Mouse (Mus musculus) embryonic facial prominence, embryonic 13.5 days (tissue): ENCODE measurements around the gene Cysltr1. TPM values are rescaled to one million over a fixed set of nuclear protein-coding genes. Genes with fewer than 3 reads are reported as not detected.

Source experiments
- ATAC-seq: fragments of 200-750 bp; cut with Nextera tagmentation; 2 replicates; pipeline ENCODE4 v1.8.0; 2017; ENCODE audit warnings: low read depth; ENCODE audit not compliant: insufficient number of reproducible peaks, insufficient read depth, low FRiP score, low TSS enrichment
- H3K27ac ChIP-seq: fragments of 300-500 bp; sonication (generic); 2 replicates; pipeline ENCODE4 v1.5.1; 2015; ENCODE audit warnings: moderate library complexity, mild to moderate bottlenecking, inconsistent platforms
- H3K27me3 ChIP-seq: fragments of 300-500 bp; sonication (generic); 2 replicates; pipeline ENCODE4 v1.6.1; 2015; ENCODE audit warnings: mild to moderate bottlenecking, inconsistent platforms
- H3K36me3 ChIP-seq: fragments of 300-500 bp; sonication (generic); 2 replicates; pipeline ENCODE4 v1.6.1; 2015; ENCODE audit warnings: mild to moderate bottlenecking, inconsistent platforms
- H3K4me1 ChIP-seq: fragments of 300-500 bp; sonication (generic); 2 replicates; pipeline ENCODE4 v1.6.1; 2015; ENCODE audit warnings: inconsistent platforms
- H3K4me2 ChIP-seq: fragments of 300-500 bp; sonication (generic); 2 replicates; pipeline ENCODE4 v1.6.1; 2015; ENCODE audit warnings: moderate library complexity, mild to moderate bottlenecking, inconsistent platforms
- H3K4me3 ChIP-seq: fragments of 300-500 bp; sonication (generic); 2 replicates; pipeline ENCODE4 v1.5.1; 2015; ENCODE audit warnings: mild to moderate bottlenecking, inconsistent platforms
- H3K9ac ChIP-seq: fragments of 300-500 bp; sonication (generic); 2 replicates; pipeline ENCODE4 v1.6.1; 2015; ENCODE audit warnings: mild to moderate bottlenecking, inconsistent platforms
- H3K9me3 ChIP-seq: fragments of 300-500 bp; sonication (generic); 2 replicates; pipeline ENCODE4 v1.6.1; 2016; ENCODE audit warnings: inconsistent platforms
- WGBS: fragments of 180-500 bp; shearing (Covaris S2); methylation state at CpG from one replicate; pipeline ENCODE4 v1.1.7; 2015; ENCODE audit warnings: mixed read lengths; 5-methylcytosine and 5-hydroxymethylcytosine counted together
- polyA plus RNA-seq: library from polyadenylated mRNA; unstranded; fragments of >200 nt; fragmentation: Nextera tagmentation; extraction: Ambion mirVana; gene quantifications from 2 replicates; pipeline ENCODE4 v1.2.1, GENCODE M21; 2015

Gene Cysltr1
- polyA plus RNA-seq, 1 experiment from 2014 or later: 0.74 TPM

DNA sequence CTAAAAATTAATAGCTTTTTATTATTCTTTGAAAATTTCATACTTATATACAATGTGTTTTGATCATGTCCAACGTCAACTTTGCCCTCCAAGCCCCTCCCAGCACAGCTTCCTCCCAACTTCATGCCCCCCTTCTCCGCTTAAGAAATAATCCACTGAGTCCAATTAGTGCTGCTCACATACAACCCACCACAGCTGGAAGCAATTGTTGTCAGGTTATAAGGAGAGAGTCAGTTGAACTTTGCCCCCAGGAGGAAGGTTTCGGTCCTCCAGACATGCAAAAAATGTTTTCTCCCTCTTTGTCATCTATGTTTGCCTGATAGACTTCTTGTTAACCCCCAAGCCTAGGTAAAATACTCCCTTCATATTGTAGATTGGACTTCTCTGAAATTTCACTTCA is 24.5 kb downstream of the Cysltr1 start:
- 31% methylated on average over 3 of the region's 3 CpGs for WGBS
- no peak for ATAC-seq
- no peaks in the 10 kb centered on the region for H3K36me3 ChIP-seq
- no peak overlapping the region for H3K4me2 ChIP-seq
- no peaks in the 10 kb centered on the region for H3K4me1 ChIP-seq
- H3K9me3 ChIP-seq: no peaks in the 10 kb centered on the region
- H3K27me3 ChIP-seq: 0 out of 2 replicates have a peak, but pooled peaks cover 3% of the 10 kb centered on the region
- H3K9ac ChIP-seq: no peak overlapping the region
- H3K27ac ChIP-seq: no peak overlapping the region
- no peak overlapping the region for H3K4me3 ChIP-seq

GRCm38 (mm10) chrX:106555457-106555856 is 48.0 kb downstream of the Cysltr1 start:
- no peaks in the 10 kb centered on the region for H3K36me3 ChIP-seq
- no peak overlapping the region for H3K27ac ChIP-seq
- H3K4me2 ChIP-seq: no peak overlapping the region
- no peak overlapping the region for H3K4me3 ChIP-seq
- H3K27me3 ChIP-seq: no peaks in the 10 kb centered on the region
- no peak overlapping the region for H3K9ac ChIP-seq
- no peaks in the 10 kb centered on the region for H3K4me1 ChIP-seq
- no peaks in the 10 kb centered on the region for H3K9me3 ChIP-seq
- ATAC-seq: no peak
- 76% methylated on average over 2 of the region's 2 CpGs for WGBS

DNA sequence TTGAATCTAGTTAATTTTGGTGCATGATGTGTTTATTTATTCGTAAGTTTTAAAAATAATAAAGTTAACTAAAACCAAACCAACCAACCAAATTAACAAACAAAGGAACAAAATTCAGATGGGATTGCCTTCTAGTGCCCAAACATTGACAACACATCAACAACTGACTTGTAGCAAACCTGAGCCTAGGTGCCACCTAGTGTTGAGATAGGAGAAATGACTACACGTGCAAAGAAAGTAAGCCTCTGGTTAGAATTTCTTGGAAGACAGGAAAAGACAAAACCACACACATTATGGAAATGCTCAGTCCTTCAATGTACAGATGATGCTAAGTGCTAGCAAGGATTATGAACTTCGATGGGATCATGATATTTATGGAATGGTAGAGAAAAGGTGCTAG is 67.1 kb downstream of the Cysltr1 start:
- Histone ChIP-seq H3K9me3 (0 out of 2 replicates have a peak, but pooled peaks cover 3% of the 10 kb centered on the region), H3K9ac (no peak overlapping the region), H3K36me3 (no peaks in the 10 kb centered on the region), H3K4me3 (no peak overlapping the region), H3K27me3 (no peaks in the 10 kb centered on the region), H3K27ac (no peak overlapping the region), H3K4me2 (no peak overlapping the region), H3K4me1 (no peaks in the 10 kb centered on the region)
- WGBS: 28% methylated on average over 3 of the region's 3 CpGs
- no peak for ATAC-seq

Other genes with a start within 250 kb of the Cysltr1 start
- gene Fndc3c1, start 118.3 kb downstream of the Cysltr1 start, polyA plus RNA-seq: 10.9 and 14.6 TPM in 2 replicates
- 0.29 TPM in 1 of 2 replicates, not detected in the other for gene Gm5127, start 20.5 kb downstream of the Cysltr1 start, polyA plus RNA-seq
- gene Rtl3, start 237.0 kb upstream of the Cysltr1 start, polyA plus RNA-seq: 46.2 and 47.3 TPM in 2 replicates